Mouse (Mus musculus): ENCODE measurements around the gene Creb3l4. TPM values are rescaled to one million over a fixed set of nuclear protein-coding genes. Genes with fewer than 3 reads are reported as not detected.
"Not testable (repeated sequence)": the region's sequence is repeated elsewhere in the genome, so short reads cannot be mapped to it uniquely, and the experiment has no call there.

Creb3l4 gene
- total RNA-seq (2021) = 1 to 10 TPM in 1 of 2 experiments, under 1 TPM in 1; 0.61 to 1.2 TPM
- polyA plus RNA-seq (2012; rRNA removed) = 0.28 and 0.61 TPM in 2 replicates
- long read RNA-seq = 0 reads

- DNase-seq = peak; percentile 66
Measured at GRCm38 (mm10) chr3:90242984-90243775, at the start of gene Creb3l4. Creb3l4 (minus strand) TSS chr3:90243512.

GRCm38 (mm10) chr3:90292345-90293275 is 49.3 kb upstream of the Creb3l4 start, which contains the start of gene Gatad2b:
Gatad2b (plus strand) TSS chr3:90293178.
- DNase-seq = peak; percentile 98

GRCm38 (mm10) chr3:90291982-90292344 is 48.7 kb upstream of the Creb3l4 start:
- no peak for DNase-seq

GRCm38 (mm10) chr3:90290602-90291001 is 47.3 kb upstream of the Creb3l4 start:
- DNase-seq = no peak

- not testable (repeated sequence) for DNase-seq
Measured at GRCm38 (mm10) chr3:90289403-90289802, 46.1 kb upstream of the Creb3l4 start.

- no peak for DNase-seq
Measured at GRCm38 (mm10) chr3:90284150-90284549, 40.8 kb upstream of the Creb3l4 start.

- no peak for DNase-seq
Measured at GRCm38 (mm10) chr3:90280708-90281107, 37.4 kb upstream of the Creb3l4 start.

GRCm38 (mm10) chr3:90279743-90280142 is 36.4 kb upstream of the Creb3l4 start:
- DNase-seq = no peak

GRCm38 (mm10) chr3:90279216-90279615 is 35.9 kb upstream of the Creb3l4 start:
- DNase-seq = no peak

- no peak for DNase-seq
Measured at GRCm38 (mm10) chr3:90278211-90278610, 34.9 kb upstream of the Creb3l4 start.

- DNase-seq = no peak
Measured at GRCm38 (mm10) chr3:90277793-90278192, 34.5 kb upstream of the Creb3l4 start.

GRCm38 (mm10) chr3:90276858-90277257 is 33.5 kb upstream of the Creb3l4 start:
- DNase-seq = no peak

GRCm38 (mm10) chr3:90275286-90275685 is 32.0 kb upstream of the Creb3l4 start:
- no peak for DNase-seq

- DNase-seq = no peak
Measured at GRCm38 (mm10) chr3:90273855-90274254, 30.5 kb upstream of the Creb3l4 start.

GRCm38 (mm10) chr3:90272170-90272569 is 28.9 kb upstream of the Creb3l4 start:
- no peak for DNase-seq

GRCm38 (mm10) chr3:90270784-90271183 is 27.5 kb upstream of the Creb3l4 start:
- no peak for DNase-seq

- no peak for DNase-seq
Measured at GRCm38 (mm10) chr3:90268971-90269370, 25.7 kb upstream of the Creb3l4 start.

- no peak for DNase-seq
Measured at GRCm38 (mm10) chr3:90268190-90268589, 24.9 kb upstream of the Creb3l4 start.

GRCm38 (mm10) chr3:90266901-90267775 is 23.8 kb upstream of the Creb3l4 start:
- DNase-seq = no peak

- DNase-seq = no peak
Measured at GRCm38 (mm10) chr3:90265932-90266741, 22.8 kb upstream of the Creb3l4 start.

Data from adrenal gland, adult 2 months (tissue).